Mouse (Mus musculus) heart, adult 2 months (tissue): ENCODE measurements at regions not wholly inside any gene's neighbourhood (a gene's known extent, or its start where the extent isn't known, plus 50 kb on each side); places are given as distances from the start of the nearest gene placed in this dataset.

ENCODE experiments used
- CTCF ChIP-seq: fragments of 200-600 bp; IDR thresholded peaks from 2 replicates; pipeline ENCODE4 v1.8.1; 2022; ENCODE audit warnings: antibody characterized with exemption, mild to moderate bottlenecking, moderate library complexity
- EP300 ChIP-seq: fragments of 200-500 bp; IDR thresholded peaks from 2 replicates; pipeline ENCODE4 v1.6.1; 2011; ENCODE audit warnings: low read depth, low read length, control low read depth; ENCODE audit not compliant: insufficient read depth

DNA sequence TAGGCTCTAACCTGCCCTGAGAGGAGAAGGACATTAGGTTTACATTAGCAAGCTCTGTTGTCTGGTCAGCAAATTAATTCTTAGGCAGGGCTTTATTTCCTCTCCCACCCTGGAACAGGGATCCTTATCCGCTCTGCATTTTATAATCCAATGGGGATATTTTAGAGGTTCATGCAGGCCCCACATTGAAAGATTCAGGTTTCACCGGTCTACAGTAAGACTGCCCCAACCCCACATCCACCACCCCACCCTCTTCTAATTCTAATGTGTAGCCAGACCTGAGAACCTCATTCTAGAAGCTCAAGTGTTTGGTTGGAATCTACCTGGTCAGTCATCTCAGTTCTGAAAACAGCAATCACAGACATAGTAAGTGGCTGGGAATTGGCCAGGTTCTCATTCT lies 86.9 kb upstream of the Gdnf start:
- TF ChIP-seq EP300, result no peak
- no peak for TF ChIP-seq CTCF
